Mouse (Mus musculus): ENCODE results near the gene Bdh2.

DNA sequence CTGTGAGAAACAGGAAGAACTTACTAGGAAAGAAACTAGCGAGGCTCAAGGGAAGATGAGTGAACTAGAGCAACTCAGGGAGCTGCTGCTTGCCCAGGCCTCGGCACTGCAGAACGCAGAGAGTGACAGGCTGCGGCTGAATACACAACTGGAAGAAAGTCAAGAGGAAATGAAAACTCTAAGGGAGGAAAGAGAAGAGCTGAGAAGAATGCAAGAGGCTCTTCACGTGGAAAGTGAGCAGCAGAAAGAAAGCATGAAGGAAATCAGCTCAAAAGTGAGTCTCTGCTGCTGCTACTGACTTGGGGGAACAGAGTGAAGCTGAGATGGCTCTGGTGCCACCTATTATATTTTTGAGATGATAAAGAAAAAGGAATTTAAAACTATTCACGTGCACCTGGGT lies 34.2 kb upstream of the Bdh2 start:
- TF ChIP-seq CTCF (IDR thresholded peaks at IDR 0.05; ENCODE audit: borderline replicate concordance, insufficient read depth, low read length) = no peak
- no peak for TF ChIP-seq POLR2A (IDR thresholded peaks at IDR 0.05; ENCODE audit: low read depth, low read length)
